Comparison of ENCODE assay signal across 26 mouse cellular contexts in the genomic region with DNA sequence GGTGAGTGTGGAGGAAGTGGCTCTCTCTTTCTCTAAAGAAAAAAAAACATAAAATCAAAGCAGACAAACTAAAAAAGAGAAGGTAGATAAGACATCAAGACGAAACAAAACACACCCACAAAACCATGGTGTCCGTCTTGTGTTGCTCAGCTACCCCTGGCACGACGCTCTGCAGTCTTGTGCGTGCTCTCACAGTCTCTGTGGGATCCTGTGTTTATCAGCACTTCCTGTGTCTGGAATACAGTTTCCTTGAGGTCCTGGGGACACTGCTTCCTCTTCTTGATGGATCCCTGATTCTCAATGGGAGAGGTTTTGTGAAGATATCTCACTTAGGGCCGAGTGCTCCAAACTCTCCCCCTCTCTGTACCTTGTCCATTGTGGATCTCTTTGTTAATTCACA. TPM values are rescaled to one million over a fixed set of nuclear protein-coding genes. Genes with fewer than 3 reads are reported as not detected.
"Had no signal": no experiment of that assay in that cellular context is flagged by ENCODE, and none has a peak within 500 bp of the region (broad histone marks: within the 10 kb centered on the region; RNA-seq: fewer than 3 reads in every experiment).

No protein-coding gene starts in this region.

- H3K27me3 ChIP-seq: liver, embryonic 12.5 days; lung, embryonic 15.5 days; midbrain, embryonic 12.5 days; neural tube, embryonic 13.5 days; neural tube, embryonic 15.5 days had no signal

- DNase-seq: midbrain, embryonic 14.5 days; retina, postnatal 1 day; right cerebral cortex, adult 18-20 months; right cerebral cortex, postnatal 25 days; right cerebral cortex, postnatal 4 days; spleen, adult 18-20 months; thymus, adult 18-20 months; thymus, postnatal 14 days; thymus, postnatal 36 days had no signal

- H3K4me3 ChIP-seq: liver, embryonic 12.5 days; lung, embryonic 15.5 days; midbrain, embryonic 10.5 days; midbrain, embryonic 12.5 days; myocyte; neural tube, embryonic 13.5 days; neural tube, embryonic 15.5 days had no signal

- H3K4me2 ChIP-seq: liver, embryonic 12.5 days; lung, embryonic 15.5 days; midbrain, embryonic 12.5 days; neural tube, embryonic 13.5 days; neural tube, embryonic 15.5 days had no signal

- H3K9ac ChIP-seq: liver, embryonic 12.5 days; liver, embryonic 14.5 days; lung, embryonic 15.5 days; midbrain, embryonic 12.5 days; neural tube, embryonic 13.5 days; neural tube, embryonic 15.5 days had no signal

- ATAC-seq: liver, embryonic 12.5 days; midbrain, embryonic 16.5 days had no signal

- H3K9me3 ChIP-seq: liver, embryonic 12.5 days; lung, embryonic 15.5 days; neural tube, embryonic 15.5 days had no signal

- H3K4me1 ChIP-seq: liver, embryonic 12.5 days; lung, embryonic 15.5 days; midbrain, embryonic 10.5 days; midbrain, embryonic 12.5 days; neural tube, embryonic 13.5 days; neural tube, embryonic 15.5 days had no signal

- H3K27ac ChIP-seq: liver, embryonic 12.5 days; liver, embryonic 14.5 days; lung, embryonic 15.5 days; midbrain, embryonic 10.5 days; midbrain, embryonic 12.5 days; neural tube, embryonic 13.5 days; neural tube, embryonic 15.5 days had no signal

- H3K36me3 ChIP-seq: liver, embryonic 12.5 days; lung, embryonic 15.5 days; midbrain, embryonic 10.5 days; midbrain, embryonic 12.5 days; neural tube, embryonic 13.5 days; neural tube, embryonic 15.5 days had no signal

RNA-seq across cellular contexts. Expression of a gene that starts 36.9 kb away (rescaled TPM):
- total RNA-seq: megakaryocyte, adult 5-6 weeks; megakaryocyte-erythroid progenitor cell, adult 5-6 weeks had no signal

RNA-seq across cellular contexts. Expression of a gene that starts 41.7 kb away (rescaled TPM):
- total RNA-seq: megakaryocyte, adult 5-6 weeks; megakaryocyte-erythroid progenitor cell, adult 5-6 weeks had no signal
- polyA plus RNA-seq: liver, embryonic 12.5 days; liver, embryonic 14.5 days; liver, embryonic 16.5 days; lung, embryonic 15.5 days; midbrain, embryonic 10.5 days; midbrain, embryonic 12.5 days; midbrain, embryonic 14.5 days; midbrain, embryonic 16.5 days; myocyte; neural tube, embryonic 11.5 days; neural tube, embryonic 13.5 days; neural tube, embryonic 15.5 days; small intestine, adult 2 months; stomach, embryonic 14.5 days; stomach, embryonic 16.5 days; thymus, postnatal 0 days had no signal
